Mouse (Mus musculus): ENCODE data around the gene Dytn. TPM values are rescaled to one million over a fixed set of nuclear protein-coding genes. Genes with fewer than 3 reads are reported as not detected.
"Not testable (repeated sequence)": the region's sequence is repeated elsewhere in the genome, so short reads cannot be mapped to it uniquely, and the experiment has no call there.

Dytn gene
- polyA plus RNA-seq, 1 experiment from 2014 or later = not detected

- no peaks in the 10 kb centered on the region for H3K27me3 ChIP-seq (ENCODE audit: control insufficient read depth, insufficient read depth, low read length)
- 70% methylated on average over 6 of the region's 6 CpGs for WGBS
- no peak overlapping the region for H3K27ac ChIP-seq (replicated peaks in 1 of 2; ENCODE audit: control insufficient read depth in 1 of 2, insufficient read depth in 1 of 2, low read depth in 2 of 2, low read length in 2 of 2)
- H3K4me2 ChIP-seq (ENCODE audit: low read length) = no peak overlapping the region
- H3K9ac ChIP-seq (ENCODE audit: low read length) = no peak overlapping the region
- no peaks in the 10 kb centered on the region for H3K4me1 ChIP-seq (ENCODE audit: control insufficient read depth in 2 of 2, insufficient read depth in 2 of 2, low read length in 2 of 2)
- no peaks in the 10 kb centered on the region for H3K9me3 ChIP-seq (ENCODE audit: control insufficient read depth, low read length)
- no peak overlapping the region for H3K4me3 ChIP-seq (ENCODE audit: control insufficient read depth in 1 of 2, insufficient read depth in 1 of 2, low read depth in 1 of 2, low read length in 2 of 2)
- ATAC-seq (ENCODE audit: insufficient number of reproducible peaks, insufficient read depth, low FRiP score, low read depth) = no peak
- no peaks in the 10 kb centered on the region for H3K36me3 ChIP-seq (ENCODE audit: control insufficient read depth, insufficient read depth, low read length)
Measured at GRCm38 (mm10) chr1:63639921-63640320, 46.8 kb downstream of the Dytn start.

- not testable (repeated sequence) for ATAC-seq (ENCODE audit: insufficient number of reproducible peaks, insufficient read depth, low FRiP score, low read depth); H3K9ac ChIP-seq (ENCODE audit: low read length); H3K27me3 ChIP-seq (ENCODE audit: control insufficient read depth, insufficient read depth, low read length); H3K4me3 ChIP-seq (ENCODE audit: control insufficient read depth in 1 of 2, insufficient read depth in 1 of 2, low read depth in 1 of 2, low read length in 2 of 2); H3K4me1 ChIP-seq (ENCODE audit: control insufficient read depth in 2 of 2, insufficient read depth in 2 of 2, low read length in 2 of 2); H3K27ac ChIP-seq (replicated peaks in 1 of 2; ENCODE audit: control insufficient read depth in 1 of 2, insufficient read depth in 1 of 2, low read depth in 2 of 2, low read length in 2 of 2); H3K36me3 ChIP-seq (ENCODE audit: control insufficient read depth, insufficient read depth, low read length); H3K9me3 ChIP-seq (ENCODE audit: control insufficient read depth, low read length); H3K4me2 ChIP-seq (ENCODE audit: low read length)
Measured at GRCm38 (mm10) chr1:63630390-63630789, 56.3 kb downstream of the Dytn start.

GRCm38 (mm10) chr1:63628211-63628610, 58.5 kb downstream of the Dytn start:
- Histone ChIP-seq H3K4me2 (ENCODE audit: low read length) (no peak overlapping the region), H3K9me3 (ENCODE audit: control insufficient read depth, low read length) (no peaks in the 10 kb centered on the region; the same call in none of the 2 replicates), H3K27ac (replicated peaks in 1 of 2; ENCODE audit: control insufficient read depth in 1 of 2, insufficient read depth in 1 of 2, low read depth in 2 of 2, low read length in 2 of 2) (no peak overlapping the region), H3K4me1 (ENCODE audit: control insufficient read depth in 2 of 2, insufficient read depth in 2 of 2, low read length in 2 of 2) (no peaks in the 10 kb centered on the region), H3K27me3 (ENCODE audit: control insufficient read depth, insufficient read depth, low read length) (no peaks in the 10 kb centered on the region), H3K9ac (ENCODE audit: low read length) (no peak overlapping the region), H3K4me3 (ENCODE audit: control insufficient read depth in 1 of 2, insufficient read depth in 1 of 2, low read depth in 1 of 2, low read length in 2 of 2) (no peak overlapping the region), H3K36me3 (ENCODE audit: control insufficient read depth, insufficient read depth, low read length) (no peaks in the 10 kb centered on the region)
- WGBS = 37% methylated on average over 2 of the region's 2 CpGs
- no peak for ATAC-seq (ENCODE audit: insufficient number of reproducible peaks, insufficient read depth, low FRiP score, low read depth)

- no peak within 1 kb of the TSS for H3K4me3 ChIP-seq (ENCODE audit: control insufficient read depth in 1 of 2, insufficient read depth in 1 of 2, low read depth in 1 of 2, low read length in 2 of 2)
- H3K4me1 ChIP-seq (ENCODE audit: control insufficient read depth in 2 of 2, insufficient read depth in 2 of 2, low read length in 2 of 2) = no peaks in the 10 kb centered on the region
- H3K27me3 ChIP-seq (ENCODE audit: control insufficient read depth, insufficient read depth, low read length) = no peaks in the 10 kb centered on the region
- H3K9me3 ChIP-seq (ENCODE audit: control insufficient read depth, low read length) = no peaks in the 10 kb centered on the region
- no peak for ATAC-seq (ENCODE audit: insufficient number of reproducible peaks, insufficient read depth, low FRiP score, low read depth)
- WGBS = 73% methylated on average over 3 of the region's 3 CpGs
- no peaks in the 10 kb centered on the region for H3K36me3 ChIP-seq (ENCODE audit: control insufficient read depth, insufficient read depth, low read length)
- H3K9ac ChIP-seq (ENCODE audit: low read length) = no peak within 1 kb of the TSS
- no peak within 1 kb of the TSS for H3K27ac ChIP-seq (replicated peaks in 1 of 2; ENCODE audit: control insufficient read depth in 1 of 2, insufficient read depth in 1 of 2, low read depth in 2 of 2, low read length in 2 of 2)
- H3K4me2 ChIP-seq (ENCODE audit: low read length) = no peak within 1 kb of the TSS
Measured at GRCm38 (mm10) chr1:63615668-63616067, 71.1 kb downstream of the Dytn start, which contains the start of gene Gm39653. Gm39653 (plus strand) TSS chr1:63615968.

- Histone ChIP-seq H3K36me3 (ENCODE audit: control insufficient read depth, insufficient read depth, low read length) (no peaks in the 10 kb centered on the region), H3K9ac (ENCODE audit: low read length) (no peak overlapping the region), H3K4me2 (ENCODE audit: low read length) (no peak overlapping the region), H3K4me1 (ENCODE audit: control insufficient read depth in 2 of 2, insufficient read depth in 2 of 2, low read length in 2 of 2) (no peaks in the 10 kb centered on the region), H3K4me3 (ENCODE audit: control insufficient read depth in 1 of 2, insufficient read depth in 1 of 2, low read depth in 1 of 2, low read length in 2 of 2) (no peak overlapping the region), H3K27ac (replicated peaks in 1 of 2; ENCODE audit: control insufficient read depth in 1 of 2, insufficient read depth in 1 of 2, low read depth in 2 of 2, low read length in 2 of 2) (no peak overlapping the region), H3K9me3 (ENCODE audit: control insufficient read depth, low read length) (0 out of 2 replicates have a peak, but pooled peaks cover 2% of the 10 kb centered on the region), H3K27me3 (ENCODE audit: control insufficient read depth, insufficient read depth, low read length) (no peaks in the 10 kb centered on the region)
- WGBS = 1% methylated on average over 11 of the region's 11 CpGs
- ATAC-seq (ENCODE audit: insufficient number of reproducible peaks, insufficient read depth, low FRiP score, low read depth) = no peak
Measured at GRCm38 (mm10) chr1:63614594-63614993, 72.1 kb downstream of the Dytn start.

GRCm38 (mm10) chr1:63609613-63610012, 77.1 kb downstream of the Dytn start:
- Histone ChIP-seq H3K27ac (replicated peaks in 1 of 2; ENCODE audit: control insufficient read depth in 1 of 2, insufficient read depth in 1 of 2, low read depth in 2 of 2, low read length in 2 of 2) (no peak overlapping the region), H3K9ac (ENCODE audit: low read length) (no peak overlapping the region), H3K4me3 (ENCODE audit: control insufficient read depth in 1 of 2, insufficient read depth in 1 of 2, low read depth in 1 of 2, low read length in 2 of 2) (no peak overlapping the region), H3K4me2 (ENCODE audit: low read length) (no peak overlapping the region), H3K9me3 (ENCODE audit: control insufficient read depth, low read length) (0 out of 2 replicates have a peak, but pooled peaks cover 4% of the 10 kb centered on the region), H3K4me1 (ENCODE audit: control insufficient read depth in 2 of 2, insufficient read depth in 2 of 2, low read length in 2 of 2) (no peaks in the 10 kb centered on the region), H3K27me3 (ENCODE audit: control insufficient read depth, insufficient read depth, low read length) (no peaks in the 10 kb centered on the region), H3K36me3 (ENCODE audit: control insufficient read depth, insufficient read depth, low read length) (no peaks in the 10 kb centered on the region)
- ATAC-seq (ENCODE audit: insufficient number of reproducible peaks, insufficient read depth, low FRiP score, low read depth) = no peak
- WGBS = 80% methylated on average over 4 of the region's 4 CpGs

- Histone ChIP-seq H3K27me3 (ENCODE audit: control insufficient read depth, insufficient read depth, low read length) (no peaks in the 10 kb centered on the region), H3K9me3 (ENCODE audit: control insufficient read depth, low read length) (0 out of 2 replicates have a peak, but pooled peaks cover 2% of the 10 kb centered on the region), H3K27ac (replicated peaks in 1 of 2; ENCODE audit: control insufficient read depth in 1 of 2, insufficient read depth in 1 of 2, low read depth in 2 of 2, low read length in 2 of 2) (no peak overlapping the region), H3K36me3 (ENCODE audit: control insufficient read depth, insufficient read depth, low read length) (no peaks in the 10 kb centered on the region), H3K9ac (ENCODE audit: low read length) (no peak overlapping the region), H3K4me3 (ENCODE audit: control insufficient read depth in 1 of 2, insufficient read depth in 1 of 2, low read depth in 1 of 2, low read length in 2 of 2) (no peak overlapping the region), H3K4me1 (ENCODE audit: control insufficient read depth in 2 of 2, insufficient read depth in 2 of 2, low read length in 2 of 2) (no peaks in the 10 kb centered on the region), H3K4me2 (ENCODE audit: low read length) (no peak overlapping the region)
- WGBS = 47% methylated on average over 3 of the region's 3 CpGs
- no peak for ATAC-seq (ENCODE audit: insufficient number of reproducible peaks, insufficient read depth, low FRiP score, low read depth)
Measured at GRCm38 (mm10) chr1:63603870-63604500, 82.7 kb downstream of the Dytn start.

- Histone ChIP-seq H3K9me3 (ENCODE audit: control insufficient read depth, low read length) (no peaks in the 10 kb centered on the region), H3K4me3 (ENCODE audit: control insufficient read depth in 1 of 2, insufficient read depth in 1 of 2, low read depth in 1 of 2, low read length in 2 of 2) (no peak overlapping the region), H3K36me3 (ENCODE audit: control insufficient read depth, insufficient read depth, low read length) (no peaks in the 10 kb centered on the region), H3K4me1 (ENCODE audit: control insufficient read depth in 2 of 2, insufficient read depth in 2 of 2, low read length in 2 of 2) (no peaks in the 10 kb centered on the region), H3K4me2 (ENCODE audit: low read length) (no peak overlapping the region), H3K27ac (replicated peaks in 1 of 2; ENCODE audit: control insufficient read depth in 1 of 2, insufficient read depth in 1 of 2, low read depth in 2 of 2, low read length in 2 of 2) (no peak overlapping the region), H3K27me3 (ENCODE audit: control insufficient read depth, insufficient read depth, low read length) (no peaks in the 10 kb centered on the region), H3K9ac (ENCODE audit: low read length) (no peak overlapping the region)
- ATAC-seq (ENCODE audit: insufficient number of reproducible peaks, insufficient read depth, low FRiP score, low read depth) = no peak
- 74% methylated on average over 7 of the region's 7 CpGs for WGBS
Measured at GRCm38 (mm10) chr1:63586869-63587268, 99.9 kb downstream of the Dytn start.

All from heart, embryonic 14.5 days (tissue).